Mouse (Mus musculus) thymus, adult 2 months (tissue): ENCODE measurements around the gene Atf6b.

ENCODE experiments used
- CTCF ChIP-seq: fragments of 200-500 bp; IDR thresholded peaks from 2 replicates; pipeline ENCODE4 v1.5.1; 2012; ENCODE audit warnings: mild to moderate bottlenecking, control low read depth, low read length, moderate library complexity, borderline replicate concordance; ENCODE audit not compliant: control insufficient read depth, poor library complexity, insufficient read depth; ENCODE audit errors: extremely low read depth
- POLR2A ChIP-seq: fragments of 200-500 bp; IDR thresholded peaks from 2 replicates; pipeline ENCODE4 v1.6.1; 2012; ENCODE audit warnings: mild to moderate bottlenecking, low read length, control low read depth, moderate library complexity; ENCODE audit not compliant: control insufficient read depth, poor library complexity, insufficient read depth; ENCODE audit errors: extremely low read depth

DNA sequence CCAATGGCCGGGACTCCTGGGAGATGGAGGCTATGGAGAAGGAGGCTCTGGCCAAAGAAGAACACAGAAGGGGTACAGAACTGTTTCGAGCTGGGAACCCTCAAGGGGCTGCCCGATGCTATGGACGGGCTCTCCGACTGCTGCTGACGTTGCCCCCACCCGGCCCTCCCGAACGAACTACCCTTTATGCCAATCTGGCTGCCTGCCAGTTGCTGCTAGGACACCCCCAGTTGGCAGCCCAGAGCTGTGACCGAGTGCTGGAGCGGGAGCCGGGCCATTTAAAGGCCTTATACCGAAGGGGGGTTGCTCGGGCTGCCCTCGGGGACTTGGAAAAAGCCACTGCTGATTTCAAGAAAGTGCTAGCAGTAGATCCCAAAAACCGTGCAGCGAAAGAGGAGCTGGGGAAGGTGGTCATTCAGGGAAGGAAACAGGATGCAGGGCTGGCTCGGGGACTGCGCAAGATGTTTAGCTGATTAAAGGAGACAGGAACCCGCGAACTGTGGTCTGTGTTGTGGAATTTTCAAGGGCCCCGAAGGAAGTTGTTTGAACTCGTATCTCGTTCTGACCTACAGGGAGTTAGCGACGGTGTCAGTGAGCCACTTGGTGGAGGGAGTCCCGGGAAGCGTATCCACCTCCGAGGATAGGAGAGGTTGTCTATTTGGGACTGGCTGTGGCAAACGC lies 975 bp upstream of the Atf6b start:
- TF ChIP-seq POLR2A (no peak), CTCF (no peak)
